Mouse (Mus musculus): ENCODE measurements around the gene Cldn9.
A peak's percentile ranks its signal among the peaks of the same experiment; 100 is the strongest.

Cldn9 gene

DNA sequence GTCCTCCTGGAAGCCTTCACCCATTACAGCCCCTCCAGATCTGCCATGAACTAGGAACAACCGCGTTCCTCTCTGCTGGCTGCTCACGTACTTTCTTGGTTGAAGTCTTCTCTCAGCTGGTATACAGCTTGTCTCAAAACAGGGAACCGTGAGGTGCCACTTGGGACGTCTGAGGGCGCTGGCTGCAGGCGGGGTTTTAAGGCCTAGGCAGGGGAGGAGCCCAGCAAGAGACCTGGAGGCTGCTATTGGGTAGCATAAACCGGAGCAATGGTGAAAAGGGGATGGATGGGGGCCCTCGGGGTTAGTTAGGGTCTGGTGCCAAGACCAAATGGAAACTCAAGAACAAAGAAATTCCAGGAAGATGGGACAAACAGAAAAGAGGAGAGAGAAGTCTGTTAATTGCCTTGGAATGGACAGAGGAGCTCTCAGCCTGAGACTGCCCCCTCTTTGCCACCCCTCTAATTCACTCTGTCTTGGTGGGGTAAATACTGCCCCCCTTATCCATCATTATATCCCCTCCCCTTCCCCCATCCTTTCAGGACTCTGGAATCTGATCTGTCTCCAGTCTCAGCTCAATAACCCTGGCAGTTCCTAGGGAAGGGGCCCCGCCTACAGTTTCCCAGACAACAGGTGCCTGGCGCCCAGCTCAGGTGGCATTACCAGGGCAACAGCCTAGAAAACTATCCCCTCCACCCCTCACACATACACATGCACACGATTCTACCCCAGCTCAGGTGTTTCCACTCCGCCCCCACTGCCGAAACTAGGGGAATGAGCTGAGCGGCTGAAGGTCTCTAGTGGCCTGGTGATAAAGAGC is at the start of gene Cldn9:
TSS of gene Cldn9 (minus strand) at position 171 of the 817 bp plus-strand sequence.
- DNase-seq: no peak

DNA sequence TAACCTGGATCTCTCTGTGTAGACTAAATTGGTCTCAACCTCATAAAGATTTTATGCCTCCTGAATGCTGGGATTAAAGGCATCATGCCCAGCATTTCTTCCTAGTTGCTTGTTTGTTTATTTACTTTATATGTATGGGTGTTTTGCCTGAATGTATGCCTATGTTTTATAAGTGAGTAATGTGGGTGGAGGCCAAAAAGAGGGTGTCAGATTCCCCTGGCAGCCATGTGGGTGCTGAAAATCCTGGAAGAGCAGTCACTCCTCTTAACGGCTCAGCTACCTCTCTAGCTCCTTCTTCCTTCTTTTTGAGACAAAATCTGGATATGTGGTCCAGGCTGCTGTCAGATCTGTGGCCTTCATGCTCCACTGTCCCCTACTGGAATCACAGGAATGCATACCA is 46.6 kb upstream of the Cldn9 start:
- DNase-seq: no peak

DNA sequence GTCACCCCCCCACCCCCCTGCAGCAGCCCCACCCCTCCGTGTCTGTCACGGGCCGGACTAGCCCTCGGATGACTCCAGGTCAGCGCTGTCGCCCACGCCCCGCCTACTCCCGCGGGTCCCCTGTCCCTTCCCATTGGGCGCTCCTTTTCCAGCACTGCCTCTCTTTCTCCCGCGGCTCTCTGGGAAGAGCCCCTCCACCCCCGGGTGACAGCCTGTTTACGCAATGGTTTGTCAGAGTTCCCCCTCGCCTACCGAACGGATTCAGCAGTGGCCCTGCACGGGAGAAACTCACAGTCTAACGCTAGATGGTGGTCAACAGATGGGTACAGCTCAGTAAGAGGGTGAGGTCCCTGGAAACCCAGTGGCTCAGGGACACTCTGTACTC is 42.9 kb upstream of the Cldn9 start:
- peak; percentile 83 to 89 for DNase-seq

DNA sequence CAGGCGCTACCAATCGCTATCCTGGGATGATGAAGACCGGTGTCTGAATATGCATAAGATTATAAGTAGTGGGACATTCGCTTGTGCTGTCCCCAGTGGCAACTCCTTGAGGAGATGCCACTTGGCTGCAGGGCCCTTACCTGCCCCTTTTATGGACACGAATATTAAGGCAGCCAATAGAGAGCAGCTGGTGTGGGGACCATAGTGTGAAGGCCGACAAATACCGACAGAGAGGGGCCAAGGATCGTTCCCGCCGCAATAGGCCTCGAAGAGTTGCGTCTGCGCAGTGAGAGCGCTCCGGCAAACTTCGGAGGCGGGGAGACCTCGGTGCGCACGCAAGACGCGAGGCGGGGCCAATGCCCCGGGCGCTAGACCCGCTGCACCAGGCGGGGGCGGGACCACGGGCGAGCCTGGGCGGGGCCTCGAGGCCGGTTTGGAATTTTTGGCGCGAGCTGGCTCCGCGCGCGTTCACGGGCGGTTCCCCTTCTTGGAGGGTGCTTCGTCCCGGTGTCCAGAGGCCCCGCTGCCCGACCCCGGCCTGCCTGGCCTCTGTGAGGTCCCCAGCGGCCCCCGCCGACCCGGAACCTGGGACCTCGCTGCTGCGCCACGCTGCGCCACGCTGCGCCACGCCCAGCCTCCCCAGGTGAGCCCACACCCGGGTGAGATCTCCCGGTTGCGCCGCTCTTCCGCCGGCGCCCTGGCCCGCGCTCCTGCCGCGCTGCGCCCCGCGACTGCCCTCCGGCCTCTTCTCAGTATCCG is 42.4 kb upstream of the Cldn9 start, which contains the start of gene Pkmyt1:
TSS of gene Pkmyt1 (plus strand) at position 338 of the 759 bp plus-strand sequence.
- peak; percentile 94 to 96 for DNase-seq

GRCm38 (mm10) chr17:23725477-23725876 is 41.7 kb upstream of the Cldn9 start:
- no peak for DNase-seq

DNA sequence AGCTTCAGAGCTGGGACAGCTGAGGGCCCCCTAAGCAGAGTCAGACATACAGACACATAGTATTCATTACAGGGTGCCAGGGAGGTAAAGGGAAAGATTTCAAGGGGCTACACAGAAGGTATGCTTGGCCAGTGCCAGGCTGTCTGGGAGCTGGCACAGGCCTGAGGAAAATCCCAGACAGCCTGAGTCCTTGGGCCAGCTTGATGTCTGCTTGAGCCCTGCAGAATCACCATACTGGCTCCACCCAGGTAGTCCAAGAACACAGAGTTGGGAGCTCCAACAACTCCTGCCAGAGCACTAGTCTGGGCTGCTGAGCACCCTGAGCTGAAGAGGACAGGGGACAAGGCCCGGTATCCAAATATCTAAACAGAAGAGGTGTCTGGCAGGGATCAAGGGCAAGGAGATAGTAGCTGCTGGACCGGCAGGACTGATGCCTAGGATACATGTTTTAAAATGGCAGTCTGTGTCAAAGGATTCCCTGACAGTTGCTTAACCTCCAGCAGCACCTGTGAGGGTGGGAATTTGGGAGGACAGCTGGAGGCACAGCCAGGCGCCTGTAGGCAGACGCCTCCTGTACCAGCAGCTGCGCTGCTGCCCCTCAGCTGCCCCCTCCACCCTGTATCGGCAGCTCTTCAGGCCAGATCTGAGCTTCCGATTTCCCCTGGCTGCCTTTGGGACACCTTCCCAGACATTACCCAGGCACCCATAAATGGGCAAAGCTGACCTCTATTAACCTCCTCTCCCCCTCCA is 38.7 kb upstream of the Cldn9 start, which contains the start of gene 1520401A03Rik:
TSS of gene 1520401A03Rik (minus strand) at position 408 of the 750 bp plus-strand sequence.
- DNase-seq: no peak

GRCm38 (mm10) chr17:23721886-23722285 is 38.1 kb upstream of the Cldn9 start:
- no peak for DNase-seq

GRCm38 (mm10) chr17:23719455-23719854 is 35.6 kb upstream of the Cldn9 start:
- DNase-seq: no peak

- DNase-seq: no peak
Observed at GRCm38 (mm10) chr17:23717003-23717402, 33.2 kb upstream of the Cldn9 start.

DNA sequence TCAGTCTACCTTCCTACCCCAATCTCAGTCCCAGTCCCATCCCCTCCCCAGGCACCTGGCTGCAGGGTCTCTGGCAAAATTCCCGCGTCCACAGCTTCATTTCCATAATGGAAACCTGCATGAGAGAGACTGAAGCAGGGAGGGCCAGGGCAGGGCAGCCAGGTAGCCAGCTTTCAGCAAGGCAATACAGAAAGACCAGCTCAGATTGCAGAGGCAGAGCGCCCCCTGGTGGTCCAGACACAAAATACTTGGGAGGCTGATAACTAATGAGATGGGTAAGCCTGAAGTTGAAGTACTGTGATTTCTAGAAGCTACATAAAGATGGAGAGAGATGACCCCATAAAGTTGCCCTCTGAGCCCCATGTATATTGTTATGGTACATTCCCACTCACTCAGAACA is 22.4 kb upstream of the Cldn9 start:
- DNase-seq: peak; percentile 67 to 70

DNA sequence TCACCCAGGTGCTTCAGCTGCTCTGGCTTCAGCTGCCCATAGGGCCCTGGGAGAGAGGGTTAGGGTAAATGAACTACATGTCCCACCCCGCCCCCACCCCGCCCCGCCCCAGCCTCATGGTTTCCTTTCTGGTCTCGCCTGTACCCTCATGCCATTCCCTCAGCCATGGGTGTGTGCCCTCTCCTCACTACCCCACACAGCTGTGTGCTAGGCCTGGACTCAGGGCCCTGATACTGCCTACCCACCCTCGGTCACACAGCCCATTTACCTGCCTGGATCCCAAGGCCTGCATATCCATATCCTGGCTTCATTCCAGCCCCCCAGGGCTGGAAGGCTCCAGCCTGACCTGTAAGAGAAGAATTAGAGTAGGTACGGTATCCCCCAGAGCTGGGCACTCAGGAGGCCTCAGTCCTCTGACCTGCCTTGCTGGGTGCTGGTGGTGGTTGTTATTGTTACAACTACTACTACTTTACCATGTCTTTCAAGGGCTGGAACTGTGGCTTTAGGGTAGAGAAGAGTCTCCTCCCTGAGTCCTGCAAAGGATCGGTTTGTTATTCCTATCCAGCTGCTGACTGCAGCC is 21.8 kb upstream of the Cldn9 start:
- DNase-seq: no peak

DNA sequence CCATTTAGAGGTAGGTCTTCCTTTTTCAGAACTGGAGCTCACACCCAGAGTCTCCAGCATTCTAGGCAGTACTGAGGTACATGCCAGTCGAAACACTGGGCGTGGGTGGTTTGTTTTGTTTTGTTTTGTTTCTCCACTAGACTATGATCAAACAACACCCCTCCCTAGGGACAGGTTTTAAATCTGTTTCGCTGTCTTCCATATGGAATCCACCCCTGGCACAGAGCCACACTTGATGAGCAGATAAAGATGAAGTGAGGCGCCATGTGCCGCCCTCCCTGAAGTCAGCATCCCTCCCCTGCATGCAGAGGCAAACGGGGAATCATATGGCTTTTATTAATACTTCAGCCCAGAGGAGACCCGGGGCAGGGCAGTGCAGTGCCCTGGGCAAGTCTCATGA is 20.9 kb upstream of the Cldn9 start:
- no peak for DNase-seq

DNA sequence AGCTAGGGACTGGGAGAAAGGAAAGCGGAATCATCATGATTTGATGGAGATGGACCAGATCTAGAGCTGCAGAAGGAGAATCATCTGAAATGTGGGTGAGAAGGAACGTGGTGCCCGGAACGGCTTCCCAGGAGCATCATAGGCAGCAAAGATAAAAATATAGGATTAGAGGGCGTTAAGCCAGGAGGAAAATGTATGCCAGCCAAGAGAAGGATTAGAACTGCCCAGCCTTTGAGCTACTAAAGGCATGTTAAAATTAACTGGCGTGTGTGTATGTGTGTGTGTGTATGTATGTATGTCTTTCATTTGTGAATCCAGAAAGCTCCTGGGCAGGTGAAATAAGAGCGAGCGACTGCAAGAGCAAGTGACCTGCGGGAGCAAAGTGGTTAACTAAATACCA is 19.5 kb upstream of the Cldn9 start:
- DNase-seq: no peak

GRCm38 (mm10) chr17:23700079-23700478 is 16.3 kb upstream of the Cldn9 start:
- peak; percentile 93 to 95 for DNase-seq

DNA sequence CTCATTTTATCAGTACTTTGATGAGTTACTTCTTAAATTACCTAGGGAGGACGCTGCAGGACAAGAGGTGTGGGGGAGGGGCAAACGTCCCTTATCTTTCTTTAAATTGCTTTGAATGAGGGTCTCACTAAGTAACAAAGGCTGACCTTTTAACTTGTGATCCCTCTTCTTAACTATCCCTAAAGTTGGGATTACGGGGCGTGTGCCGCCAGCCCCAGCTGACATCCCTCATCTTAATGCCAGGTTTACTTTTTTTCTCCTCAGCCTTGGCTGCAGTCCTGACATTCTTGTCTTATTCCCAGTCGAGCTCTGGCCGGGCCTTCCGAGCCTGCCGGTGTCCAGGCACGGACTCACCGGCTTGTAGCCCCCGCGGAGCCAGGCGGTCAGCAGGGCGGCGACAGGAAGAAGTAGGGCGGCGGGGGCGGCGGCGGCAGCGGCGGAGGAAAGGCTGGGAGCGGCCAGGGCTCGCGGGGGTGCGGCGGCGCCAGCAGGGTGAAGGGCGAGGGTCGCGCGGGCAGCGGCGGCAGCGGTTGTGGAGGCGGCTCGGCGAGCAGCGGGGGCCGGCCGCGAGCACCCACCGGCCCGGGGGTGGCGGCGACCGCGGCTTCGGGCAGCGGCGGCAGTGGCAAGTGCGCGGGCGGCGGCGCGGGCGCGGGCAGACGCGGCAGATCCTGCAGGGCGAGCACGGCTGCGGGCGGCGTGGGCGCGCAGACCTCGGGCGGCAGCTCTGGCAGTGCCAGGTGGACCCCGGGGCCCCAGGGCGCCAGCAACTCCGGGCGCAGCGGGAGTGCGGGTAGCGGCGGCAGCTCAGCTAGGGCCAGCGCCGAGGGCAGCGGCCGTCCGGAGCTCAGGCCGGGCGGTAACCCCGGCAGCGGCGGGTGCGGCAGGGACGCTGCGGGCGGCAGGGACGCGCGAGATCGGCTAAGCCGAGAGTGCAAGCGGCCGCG is 15.6 kb upstream of the Cldn9 start:
- DNase-seq: peak; percentile 55 to 56

DNA sequence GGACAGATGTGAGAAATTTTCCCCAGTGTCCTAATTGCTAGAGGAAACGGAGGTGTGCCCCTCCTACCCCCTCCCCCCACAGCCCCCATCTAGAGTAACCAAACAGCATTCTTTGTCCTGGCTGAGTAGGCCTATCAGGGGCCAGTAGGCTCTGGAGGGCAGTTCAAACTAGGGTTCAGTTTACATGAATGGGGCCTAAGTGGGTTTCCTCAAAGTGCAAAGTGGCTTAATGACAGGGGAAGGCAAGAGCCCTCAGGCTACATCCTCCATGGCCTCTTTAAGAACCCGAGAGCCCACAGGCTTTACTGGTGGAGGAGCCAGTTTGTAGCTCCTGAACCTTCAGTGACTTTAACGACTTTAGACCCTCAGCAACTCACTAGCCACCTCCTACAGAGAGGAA is 12.0 kb upstream of the Cldn9 start:
- DNase-seq: no peak

DNA sequence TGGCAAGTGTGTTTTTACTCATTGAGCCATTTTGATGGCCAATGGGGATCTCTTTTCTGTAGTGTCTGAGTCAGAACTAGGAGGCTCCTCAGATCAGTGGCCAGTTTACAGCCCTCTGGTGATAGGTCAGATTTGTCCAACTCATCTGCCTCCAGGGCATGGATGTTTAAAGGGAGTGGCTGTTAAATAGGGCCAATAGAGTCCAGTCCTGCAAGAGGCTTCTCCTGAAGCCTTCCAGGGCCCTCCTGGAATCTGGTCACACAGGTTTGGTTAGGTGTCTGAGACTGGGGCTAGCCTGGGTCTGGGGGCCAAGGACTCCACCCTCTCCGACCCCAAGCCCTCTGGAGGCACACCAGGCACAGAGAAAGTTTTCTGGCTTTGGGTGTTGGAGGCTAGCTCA is 10.7 kb upstream of the Cldn9 start:
- no peak for DNase-seq

DNA sequence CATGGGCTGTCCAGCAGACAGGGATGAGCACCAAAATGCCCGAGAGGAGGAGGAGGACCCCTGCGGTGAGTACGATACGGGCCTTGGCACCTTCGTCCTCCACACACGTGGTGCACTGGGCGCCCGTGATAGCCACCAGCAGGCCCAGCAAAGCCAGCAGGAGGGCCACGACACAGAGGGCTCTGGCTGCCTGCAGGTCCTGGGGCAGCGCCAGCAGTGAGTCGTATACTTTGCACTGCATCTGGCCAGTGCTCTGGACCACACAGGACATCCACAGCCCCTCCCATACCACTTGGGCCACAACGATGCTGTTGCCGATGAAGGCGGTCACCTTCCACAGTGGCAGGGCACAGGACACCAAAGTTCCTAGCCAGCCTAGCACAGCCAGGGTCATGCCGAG is 600 bp downstream of the Cldn9 start:
- no peak for DNase-seq

- no peak for DNase-seq
Observed at GRCm38 (mm10) chr17:23682530-23682929, 1.3 kb downstream of the Cldn9 start.

GRCm38 (mm10) chr17:23682092-23682491 is 1.7 kb downstream of the Cldn9 start:
- DNase-seq: no peak

GRCm38 (mm10) chr17:23681086-23681485 is 2.7 kb downstream of the Cldn9 start:
- DNase-seq: peak in 1 of 2 experiments; percentile 31

- no peak for DNase-seq
Observed at GRCm38 (mm10) chr17:23680336-23680735, 3.5 kb downstream of the Cldn9 start.
